Mouse (Mus musculus) intestine, postnatal 0 days (tissue): Measurements from ENCODE around the gene Spice1. TPM values are rescaled to one million over a fixed set of nuclear protein-coding genes. Genes with fewer than 3 reads are reported as not detected.
A peak's percentile ranks its signal among the peaks of the same experiment; 100 is the strongest.

Experiments
- ATAC-seq: fragments of 200-750 bp; cut with Nextera tagmentation; 2 replicates; pipeline ENCODE4 v1.8.0; 2017; ENCODE audit warnings: mild to moderate bottlenecking, moderate TSS enrichment, moderate library complexity
- H3K27ac ChIP-seq: fragments of 300-500 bp; sonication (generic); 2 replicates; pipeline ENCODE4 v1.5.1; 2014; ENCODE audit warnings: mild to moderate bottlenecking, low read depth, low read length, moderate library complexity
- H3K27me3 ChIP-seq: fragments of 300-500 bp; sonication (generic); replicated peaks from 2 replicates; pipeline ENCODE4 v1.6.1; 2014; ENCODE audit warnings: low read length, mixed read lengths; ENCODE audit not compliant: control insufficient read depth, insufficient read depth
- H3K36me3 ChIP-seq: fragments of 300-500 bp; sonication (generic); 2 replicates; pipeline ENCODE4 v1.6.1; 2014; ENCODE audit warnings: mild to moderate bottlenecking, moderate library complexity; ENCODE audit not compliant: control insufficient read depth, insufficient read depth
- H3K4me1 ChIP-seq: fragments of 300-500 bp; sonication (generic); replicated peaks from 2 replicates; pipeline ENCODE4 v1.6.1; 2014; ENCODE audit warnings: antibody characterized with exemption, low read length, mixed read lengths; ENCODE audit not compliant: control insufficient read depth, insufficient read depth
- H3K4me2 ChIP-seq: fragments of 300-500 bp; sonication (generic); replicated peaks from 2 replicates; pipeline ENCODE4 v1.6.1; 2014; ENCODE audit warnings: low read depth, mild to moderate bottlenecking, moderate library complexity
- H3K4me3 ChIP-seq: fragments of 300-500 bp; sonication (generic); 2 replicates; pipeline ENCODE4 v1.5.1; 2014; ENCODE audit warnings: low read depth, low read length
- H3K9ac ChIP-seq: fragments of 300-500 bp; sonication (generic); 2 replicates; pipeline ENCODE4 v1.6.1; 2014; ENCODE audit warnings: mild to moderate bottlenecking, low read depth, low read length
- H3K9me3 ChIP-seq: fragments of 300-500 bp; sonication (generic); 2 replicates; pipeline ENCODE4 v1.6.1; 2016; ENCODE audit warnings: mixed run types; ENCODE audit not compliant: control insufficient read depth
- CTCF ChIP-seq: sonication (generic); IDR thresholded peaks from 2 replicates; pipeline ENCODE4 v1.5.1; 2016; ENCODE audit warnings: low read depth, mild to moderate bottlenecking, control low read depth, antibody characterized with exemption, moderate library complexity
- WGBS: fragments of 180-500 bp; shearing (Covaris S2); extraction: QIAGEN DNeasy Blood & Tissue Kit; methylation state at CpG from one replicate; pipeline ENCODE4 v1.1.7; 2014; 5-methylcytosine and 5-hydroxymethylcytosine counted together
- polyA plus RNA-seq: library from polyadenylated mRNA; unstranded; fragments of >200 nt; fragmentation: Nextera tagmentation; extraction: Ambion mirVana; gene quantifications from 2 replicates; pipeline ENCODE4 v1.2.1, GENCODE M21; 2015

The Spice1 gene
- polyA plus RNA-seq, 1 experiment from 2014 or later: 4.2 TPM

DNA sequence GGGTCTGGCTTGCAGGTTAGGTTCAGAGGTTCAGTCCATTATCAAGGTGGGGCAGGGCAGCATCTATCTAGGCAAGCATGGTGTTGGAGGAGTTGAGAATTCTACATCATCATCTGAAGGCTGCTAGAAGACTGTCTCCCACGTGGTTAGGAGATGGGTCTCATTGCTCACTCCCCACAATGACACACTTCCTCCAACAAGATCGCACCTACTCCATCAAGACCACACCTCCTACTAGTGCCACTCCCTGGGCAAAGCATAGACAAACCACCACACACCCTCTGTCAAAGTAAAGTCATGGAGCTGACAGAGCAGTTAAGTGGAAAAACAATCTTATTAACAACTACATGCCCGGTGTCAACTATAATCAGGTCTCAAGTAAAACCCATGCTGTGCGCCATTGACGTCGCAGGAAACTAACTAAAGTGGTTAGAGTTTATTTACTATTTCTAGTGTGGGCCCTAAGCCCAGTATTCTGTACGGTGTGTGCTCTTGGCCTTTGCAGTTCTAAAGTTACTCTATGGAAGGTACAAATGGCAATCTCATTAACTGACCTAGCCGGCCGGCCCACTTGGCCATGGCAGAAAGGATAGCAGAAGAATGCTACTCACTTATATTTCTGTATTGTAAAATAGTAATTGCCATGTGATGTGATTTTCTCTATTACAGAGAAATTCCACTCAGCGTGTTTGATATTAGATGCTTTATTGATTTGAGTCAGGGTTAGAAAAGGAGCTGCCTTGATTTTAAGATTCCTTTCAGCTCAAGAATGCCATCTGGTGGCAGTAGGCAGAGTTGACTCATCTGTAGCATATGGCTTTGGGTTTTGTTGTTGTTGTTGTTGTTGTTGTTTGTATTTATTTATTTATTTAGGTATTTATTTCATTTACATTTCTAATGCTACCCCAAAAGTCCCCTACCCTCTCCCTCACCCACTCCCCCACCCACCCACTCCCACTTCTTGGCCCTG is 15.3 kb downstream of the Spice1 start:
- Histone ChIP-seq H3K36me3 (peaks cover 19% of the 10 kb centered on the region), H3K4me3 (no peak overlapping the region), H3K9ac (no peak overlapping the region), H3K9me3 (no peaks in the 10 kb centered on the region), H3K4me2 (no peak overlapping the region), H3K27ac (no peak overlapping the region), H3K4me1 (no peaks in the 10 kb centered on the region), H3K27me3 (no peaks in the 10 kb centered on the region)
- 0 out of 2 replicates have a peak, but pooled peaks have one; percentile 16 for ATAC-seq
- WGBS: 86% methylated on average over 10 of the region's 10 CpGs
- peak; percentile 84 for TF ChIP-seq CTCF

DNA sequence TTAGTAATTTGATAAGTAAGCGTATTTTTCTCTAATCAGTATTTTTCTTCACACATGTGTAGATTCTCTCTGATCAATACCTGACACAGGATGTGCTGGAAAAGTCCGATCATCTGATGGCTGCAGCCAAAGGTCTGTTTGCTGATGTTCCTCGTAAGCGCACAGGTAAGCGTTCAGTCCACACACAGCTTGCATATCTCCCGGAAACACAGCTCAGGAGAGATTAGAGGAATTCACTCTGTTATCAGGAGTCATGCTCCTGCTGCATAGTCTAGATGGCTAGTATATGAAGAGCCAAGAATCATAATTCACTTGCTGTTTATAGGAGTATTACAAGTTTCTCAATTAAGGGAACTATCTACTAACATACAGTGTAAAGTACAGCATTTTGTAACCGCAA is 18.6 kb downstream of the Spice1 start:
- Histone ChIP-seq H3K36me3 (peaks cover 21% of the 10 kb centered on the region), H3K4me2 (no peak overlapping the region), H3K4me1 (no peaks in the 10 kb centered on the region), H3K4me3 (no peak overlapping the region), H3K9me3 (no peaks in the 10 kb centered on the region), H3K9ac (no peak overlapping the region), H3K27me3 (no peaks in the 10 kb centered on the region), H3K27ac (no peak overlapping the region)
- ATAC-seq: peak; percentile 54; the same call in 1 of the 2 replicates
- WGBS: 55% methylated on average over 7 of the region's 7 CpGs
- TF ChIP-seq CTCF: no peak

GRCm38 (mm10) chr16:44375459-44375858 is 28.5 kb downstream of the Spice1 start:
- no peak overlapping the region for H3K4me3 ChIP-seq
- no peak overlapping the region for H3K9ac ChIP-seq
- peaks cover 25% of the 10 kb centered on the region for H3K36me3 ChIP-seq
- H3K9me3 ChIP-seq: no peaks in the 10 kb centered on the region
- no peaks in the 10 kb centered on the region for H3K27me3 ChIP-seq
- no peak overlapping the region for H3K4me2 ChIP-seq
- ATAC-seq: no peak
- WGBS: 88% methylated on average over 4 of the region's 4 CpGs
- no peaks in the 10 kb centered on the region for H3K4me1 ChIP-seq
- TF ChIP-seq CTCF: no peak
- H3K27ac ChIP-seq: no peak overlapping the region

DNA sequence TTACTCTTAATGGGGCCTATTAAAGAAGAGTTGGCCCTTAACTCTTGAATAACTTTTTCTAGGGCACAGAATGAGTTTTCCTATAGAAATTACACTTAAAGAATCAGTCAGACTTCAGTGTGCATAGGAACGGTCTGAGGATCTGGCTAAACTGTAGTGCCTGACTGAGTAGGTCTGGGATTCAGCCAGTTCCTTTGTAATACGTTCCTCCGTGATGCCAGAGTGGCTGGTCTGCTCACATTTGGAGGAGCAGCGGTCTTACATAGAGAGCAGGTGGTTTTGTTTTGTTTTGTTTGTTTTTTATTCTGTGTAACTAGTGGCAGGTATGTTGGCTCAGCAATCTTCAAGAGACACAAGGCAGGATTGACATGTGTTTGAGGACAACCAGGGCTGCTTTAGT is 33.1 kb downstream of the Spice1 start:
- Histone ChIP-seq H3K4me2 (no peak overlapping the region), H3K4me3 (no peak overlapping the region), H3K9ac (no peak overlapping the region), H3K27me3 (no peaks in the 10 kb centered on the region), H3K4me1 (no peaks in the 10 kb centered on the region), H3K9me3 (no peaks in the 10 kb centered on the region), H3K36me3 (peaks cover 13% of the 10 kb centered on the region), H3K27ac (no peak overlapping the region)
- TF ChIP-seq CTCF: no peak
- WGBS: 61% methylated on average over 4 of the region's 4 CpGs
- no peak for ATAC-seq

GRCm38 (mm10) chr16:44381578-44381977 is 34.7 kb downstream of the Spice1 start:
- peaks cover 16% of the 10 kb centered on the region for H3K36me3 ChIP-seq
- H3K27me3 ChIP-seq: no peaks in the 10 kb centered on the region
- no peak overlapping the region for H3K4me3 ChIP-seq
- WGBS: 43% methylated on average over 5 of the region's 5 CpGs
- H3K4me2 ChIP-seq: no peak overlapping the region
- TF ChIP-seq CTCF: no peak
- H3K4me1 ChIP-seq: no peaks in the 10 kb centered on the region
- H3K9me3 ChIP-seq: no peaks in the 10 kb centered on the region
- ATAC-seq: no peak
- H3K27ac ChIP-seq: no peak overlapping the region
- H3K9ac ChIP-seq: no peak overlapping the region

- Histone ChIP-seq H3K9me3 (no peaks in the 10 kb centered on the region), H3K36me3 (peaks cover 16% of the 10 kb centered on the region), H3K4me3 (no peak overlapping the region), H3K4me1 (no peaks in the 10 kb centered on the region), H3K27me3 (no peaks in the 10 kb centered on the region), H3K9ac (no peak overlapping the region), H3K27ac (no peak overlapping the region), H3K4me2 (no peak overlapping the region)
- WGBS: 53% methylated on average over 2 of the region's 2 CpGs
- TF ChIP-seq CTCF: no peak
- no peak for ATAC-seq
Observed at GRCm38 (mm10) chr16:44383549-44383948, 36.6 kb downstream of the Spice1 start.
